Mouse (Mus musculus) urinary bladder, adult 2 months (tissue): ENCODE results near the gene Vmn2r94. TPM values are rescaled to one million over a fixed set of nuclear protein-coding genes. Genes with fewer than 3 reads are reported as not detected.

Experiments used
- DNase-seq: peaks from one replicate; pipeline ENCODE4 v3.0.0; 2022; ENCODE audit warnings: low spot score
- polyA plus RNA-seq: library from polyadenylated mRNA; depleted of rRNA; stranded (reverse); fragments of >200 nt; gene quantifications from 2 replicates; pipeline ENCODE4 v1.2.3, GENCODE M21; 2012; rRNA removed

The Vmn2r94 gene
- polyA plus RNA-seq, result not detected in 2 replicates

DNA sequence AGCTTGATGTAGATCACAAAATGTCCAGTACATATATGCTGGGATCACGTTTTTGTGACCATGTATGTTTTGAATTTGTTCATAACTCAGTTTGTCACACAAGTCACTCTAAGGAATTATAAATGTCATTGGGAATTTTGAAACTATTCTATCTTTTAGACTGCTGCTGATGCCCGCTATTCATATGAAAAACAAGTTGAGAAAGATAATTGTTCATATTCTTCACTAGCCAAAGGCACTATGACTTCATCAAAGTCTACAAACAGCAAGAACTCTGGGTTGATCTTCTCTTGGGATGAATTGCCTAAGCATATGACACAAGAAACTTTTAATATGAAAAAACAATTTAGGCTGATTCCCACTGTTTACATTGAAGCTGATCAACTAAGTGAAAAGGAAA is at the start of gene Vmn2r94:
Gene Vmn2r94, minus strand, starts transcription at position 101 of the 400 bp plus-strand sequence.
- no peak for DNase-seq

DNA sequence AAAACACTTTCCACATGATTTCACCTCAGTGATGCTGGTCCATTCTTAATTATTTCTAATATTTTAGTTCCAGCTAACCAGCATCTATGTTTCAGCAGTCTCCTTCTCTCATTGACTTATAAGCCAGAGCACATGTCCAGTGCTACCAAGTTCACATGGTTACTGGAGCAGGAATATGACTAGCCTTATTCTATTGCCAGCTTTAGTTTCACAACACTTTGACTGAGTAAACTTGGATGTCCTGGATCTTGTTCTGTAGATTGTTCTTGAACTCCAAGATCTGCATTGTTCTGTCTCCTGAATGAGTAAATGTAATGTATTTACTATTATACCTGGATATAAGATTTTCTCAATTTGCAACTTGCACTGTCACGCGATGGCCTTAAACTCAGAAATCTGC is 45.5 kb upstream of the Vmn2r94 start:
- no peak for DNase-seq

- DNase-seq, result no peak
These were observed 20.2 kb upstream of the Vmn2r94 start, which contains the start of gene Vmn2r93 for GRCm38 (mm10) chr17:18297799-18298198. Vmn2r93 (plus strand) TSS chr17:18298099.

DNA sequence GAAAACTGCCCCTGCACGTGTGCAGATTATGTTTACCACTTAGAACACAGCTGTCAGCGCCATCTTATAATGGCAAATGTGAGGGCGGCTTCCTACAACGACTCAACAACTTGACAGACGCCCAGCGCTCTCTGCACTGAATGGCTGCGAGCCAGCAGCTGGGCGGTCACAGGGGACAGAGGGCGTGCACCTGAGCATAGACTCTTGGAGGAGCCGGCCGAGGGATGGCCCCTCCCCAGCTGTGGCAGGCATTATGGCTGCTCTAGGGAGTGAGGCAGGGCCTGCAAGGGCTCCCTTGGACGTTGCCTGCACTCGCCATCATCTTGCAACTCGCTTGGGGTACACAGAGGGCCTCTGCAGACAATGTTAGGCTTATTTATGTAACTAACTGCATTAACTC is 40.6 kb downstream of the Vmn2r94 start:
- no peak for DNase-seq

- no peak for DNase-seq
These were observed 45.6 kb downstream of the Vmn2r94 start for GRCm38 (mm10) chr17:18231996-18232395.

DNA sequence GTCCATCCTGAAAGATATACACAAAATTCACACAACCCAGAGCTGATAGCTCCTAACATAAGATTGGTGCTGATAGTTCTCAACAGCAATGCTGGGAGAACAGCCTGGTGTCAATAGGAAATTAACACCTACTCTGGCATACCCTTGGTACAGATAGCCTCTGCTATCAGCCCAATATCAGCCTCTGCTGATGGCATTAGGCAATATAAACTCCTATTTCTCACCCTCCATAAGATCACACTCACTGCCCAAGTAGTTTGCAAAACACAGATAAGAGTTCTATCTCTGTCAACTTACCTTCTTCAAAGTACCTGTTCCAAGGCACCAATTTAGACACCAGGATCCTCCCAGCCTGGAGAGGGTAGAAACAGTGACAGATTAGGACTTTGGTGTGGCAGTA is 56.3 kb downstream of the Vmn2r94 start:
- no peak for DNase-seq

Other genes with a start within 250 kb of the Vmn2r94 start
- gene Vmn2r124, start 228.3 kb downstream of the Vmn2r94 start, polyA plus RNA-seq, result not detected in 2 replicates
- gene Vmn2r91, start 192.7 kb downstream of the Vmn2r94 start, polyA plus RNA-seq, result not detected in 2 replicates
- gene Vmn2r92, start 125.9 kb downstream of the Vmn2r94 start, polyA plus RNA-seq, result not detected in 2 replicates
- gene Vmn2r93, start 20.3 kb upstream of the Vmn2r94 start, polyA plus RNA-seq, result not detected in 2 replicates
- not detected in 2 replicates for gene Vmn2r95, start 146.3 kb upstream of the Vmn2r94 start, polyA plus RNA-seq